Mouse (Mus musculus) midbrain, embryonic 16.5 days (tissue): ENCODE measurements around the gene Psmb11. TPM values are rescaled to one million over a fixed set of nuclear protein-coding genes. Genes with fewer than 3 reads are reported as not detected.
A peak's percentile ranks its signal among the peaks of the same experiment; 100 is the strongest.

Experiments
- ATAC-seq: fragments of 200-750 bp; cut with Nextera tagmentation; 2 replicates; pipeline ENCODE4 v1.8.0; 2017; ENCODE audit warnings: moderate TSS enrichment
- H3K27ac ChIP-seq: fragments of 300-500 bp; sonication (generic); 2 replicates; pipeline ENCODE4 v1.5.1; 2014; ENCODE audit warnings: mild to moderate bottlenecking, low read length, mixed read lengths
- H3K27me3 ChIP-seq: fragments of 300-500 bp; sonication (generic); 2 replicates; pipeline ENCODE4 v1.6.1; 2014; ENCODE audit warnings: low read depth, low read length, mixed read lengths; ENCODE audit not compliant: control insufficient read depth, insufficient read depth
- H3K36me3 ChIP-seq: fragments of 300-500 bp; sonication (generic); 2 replicates; pipeline ENCODE4 v1.6.1; 2014; ENCODE audit warnings: mild to moderate bottlenecking, low read length, moderate library complexity, mixed read lengths; ENCODE audit not compliant: control insufficient read depth, insufficient read depth
- H3K4me1 ChIP-seq: fragments of 300-500 bp; sonication (generic); 2 replicates; pipeline ENCODE4 v1.6.1; 2014; ENCODE audit warnings: mild to moderate bottlenecking, low read length, mixed read lengths; ENCODE audit not compliant: control insufficient read depth, insufficient read depth
- H3K4me2 ChIP-seq: fragments of 300-500 bp; sonication (generic); 2 replicates; pipeline ENCODE4 v1.6.1; 2014; ENCODE audit warnings: mild to moderate bottlenecking, low read length, mixed read lengths
- H3K4me3 ChIP-seq: fragments of 300-500 bp; sonication (generic); 2 replicates; pipeline ENCODE4 v1.5.1; 2014; ENCODE audit warnings: low read depth, mild to moderate bottlenecking, low read length, moderate library complexity, mixed read lengths
- H3K9ac ChIP-seq: fragments of 300-500 bp; sonication (generic); 2 replicates; pipeline ENCODE4 v1.6.1; 2014; ENCODE audit warnings: low read depth, low read length, mixed read lengths
- H3K9me3 ChIP-seq: fragments of 300-500 bp; sonication (generic); replicated peaks from 2 replicates; pipeline ENCODE4 v1.6.1; 2014; ENCODE audit warnings: mild to moderate bottlenecking, low read length, mixed read lengths; ENCODE audit not compliant: control insufficient read depth, poor library complexity, severe bottlenecking
- WGBS: fragments of 180-500 bp; shearing (Covaris S2); extraction: QIAGEN DNeasy Blood & Tissue Kit; methylation state at CpG from one replicate; pipeline ENCODE4 v1.1.7; 2014; 5-methylcytosine and 5-hydroxymethylcytosine counted together
- polyA plus RNA-seq: library from polyadenylated mRNA; unstranded; fragments of >200 nt; fragmentation: Nextera tagmentation; extraction: Ambion mirVana; gene quantifications from 2 replicates; pipeline ENCODE4 v1.2.1, GENCODE M21; 2015

Psmb11 gene
- polyA plus RNA-seq, 1 experiment from 2014 or later = not detected

DNA sequence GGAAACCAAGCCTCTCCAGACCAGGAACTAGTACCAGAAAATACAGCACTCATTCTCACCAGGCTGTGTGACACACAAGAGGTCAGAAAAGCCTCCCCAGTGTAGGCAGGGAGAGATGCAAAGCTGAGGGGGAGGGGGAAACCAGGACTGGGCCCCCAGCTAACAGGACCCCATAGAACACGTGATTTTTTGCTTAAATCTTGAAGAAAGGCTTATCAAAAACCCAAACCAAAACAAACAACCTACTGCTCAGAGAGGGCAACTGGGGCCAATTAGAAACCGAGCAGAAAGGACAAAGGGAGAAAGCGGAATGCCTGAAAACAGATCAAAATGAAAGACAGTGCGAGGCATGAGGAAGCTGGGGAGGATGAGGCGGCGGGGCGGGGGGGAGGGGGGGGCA lies 31.6 kb downstream of the Psmb11 start:
- peaks cover 27% of the 10 kb centered on the region for H3K36me3 ChIP-seq
- peak overlapping the region; percentile 80 for H3K4me2 ChIP-seq
- no peaks in the 10 kb centered on the region for H3K27me3 ChIP-seq
- H3K27ac ChIP-seq = peak overlapping the region; percentile 84
- H3K4me1 ChIP-seq = peaks cover 47% of the 10 kb centered on the region
- H3K9me3 ChIP-seq = no peaks in the 10 kb centered on the region
- H3K9ac ChIP-seq = peak overlapping the region; percentile 76
- peak; percentile 23; the same call in 1 of the 2 replicates for ATAC-seq
- WGBS = 2% methylated on average over 6 of the region's 7 CpGs
- H3K4me3 ChIP-seq = peak overlapping the region; percentile 61

DNA sequence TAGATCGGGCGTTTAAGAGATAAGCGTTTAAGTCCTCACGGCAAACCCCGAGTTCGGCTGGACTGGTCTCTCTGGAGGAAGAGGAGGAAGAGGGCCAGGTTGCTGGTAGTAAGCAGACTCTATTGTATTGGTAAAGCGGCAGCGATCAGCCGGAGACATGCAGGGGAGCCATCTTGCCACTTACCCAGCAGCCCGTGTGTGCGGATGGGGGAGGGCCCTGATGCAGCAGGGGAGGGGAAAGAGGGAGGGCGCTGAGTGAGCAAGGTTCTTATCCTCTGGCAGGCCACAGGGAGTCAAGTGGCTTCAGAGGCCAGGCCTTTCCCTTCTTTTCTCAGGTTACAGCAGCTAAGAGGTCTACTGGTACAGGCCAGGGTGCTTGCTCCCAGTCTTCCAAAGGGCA lies 32.3 kb downstream of the Psmb11 start:
- 2% methylated on average over 11 of the region's 12 CpGs for WGBS
- H3K27me3 ChIP-seq = no peaks in the 10 kb centered on the region
- peak; percentile 86 for ATAC-seq
- H3K4me1 ChIP-seq = peaks cover 45% of the 10 kb centered on the region
- peak overlapping the region; percentile 84 for H3K27ac ChIP-seq
- H3K9ac ChIP-seq = peak overlapping the region; percentile 76
- no peaks in the 10 kb centered on the region for H3K9me3 ChIP-seq
- peak overlapping the region; percentile 80 for H3K4me2 ChIP-seq
- H3K4me3 ChIP-seq = peak overlapping the region; percentile 61
- peaks cover 27% of the 10 kb centered on the region for H3K36me3 ChIP-seq

DNA sequence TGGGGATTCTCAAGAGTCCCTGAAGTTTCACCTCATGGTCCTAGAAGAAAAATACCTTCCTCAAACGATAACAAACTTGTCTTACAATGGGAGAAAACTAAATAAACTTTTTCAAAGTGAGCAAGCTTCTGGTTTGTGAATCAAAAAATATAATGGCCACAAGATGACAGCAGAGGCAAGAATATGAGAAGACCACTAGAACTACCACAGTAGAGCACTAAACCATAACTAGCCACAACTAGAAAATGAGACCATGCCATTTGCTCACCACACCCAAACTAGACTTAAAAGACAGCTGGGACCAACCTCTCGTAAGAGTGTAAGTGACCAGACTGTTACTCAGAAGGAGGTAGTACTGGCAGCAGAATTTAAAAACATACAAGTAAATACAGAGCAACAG lies 38.8 kb downstream of the Psmb11 start:
- ATAC-seq = no peak
- H3K36me3 ChIP-seq = peaks cover 50% of the 10 kb centered on the region
- 90% methylated on average over 2 of the region's 2 CpGs for WGBS
- H3K4me3 ChIP-seq = no peak overlapping the region
- H3K4me1 ChIP-seq = no peaks in the 10 kb centered on the region
- no peak overlapping the region for H3K9ac ChIP-seq
- no peaks in the 10 kb centered on the region for H3K9me3 ChIP-seq
- H3K4me2 ChIP-seq = no peak overlapping the region
- no peaks in the 10 kb centered on the region for H3K27me3 ChIP-seq
- no peak overlapping the region for H3K27ac ChIP-seq

- no peak overlapping the region for H3K27ac ChIP-seq
- H3K9ac ChIP-seq = no peak overlapping the region
- H3K4me3 ChIP-seq = no peak overlapping the region
- H3K4me2 ChIP-seq = no peak overlapping the region
- no peaks in the 10 kb centered on the region for H3K4me1 ChIP-seq
- no peak for ATAC-seq
- H3K9me3 ChIP-seq = no peaks in the 10 kb centered on the region
- peaks cover 47% of the 10 kb centered on the region for H3K36me3 ChIP-seq
- WGBS = 95% methylated on average over 10 of the region's 10 CpGs
- no peaks in the 10 kb centered on the region for H3K27me3 ChIP-seq
These were observed 43.4 kb downstream of the Psmb11 start for GRCm38 (mm10) chr14:54664477-54665222.

- H3K4me3 ChIP-seq = no peak overlapping the region
- H3K27me3 ChIP-seq = no peaks in the 10 kb centered on the region
- no peaks in the 10 kb centered on the region for H3K4me1 ChIP-seq
- 83% methylated on average over 4 of the region's 4 CpGs for WGBS
- H3K9me3 ChIP-seq = no peaks in the 10 kb centered on the region
- peaks cover 24% of the 10 kb centered on the region for H3K36me3 ChIP-seq
- no peak overlapping the region for H3K9ac ChIP-seq
- H3K4me2 ChIP-seq = no peak overlapping the region
- no peak overlapping the region for H3K27ac ChIP-seq
- no peak for ATAC-seq
These were observed 48.1 kb downstream of the Psmb11 start for GRCm38 (mm10) chr14:54669381-54669780.

GRCm38 (mm10) chr14:54674317-54674716 lies 53.1 kb downstream of the Psmb11 start:
- H3K4me2 ChIP-seq = no peak overlapping the region
- no peak overlapping the region for H3K27ac ChIP-seq
- H3K36me3 ChIP-seq = peaks cover 25% of the 10 kb centered on the region
- H3K4me1 ChIP-seq = no peaks in the 10 kb centered on the region
- H3K9ac ChIP-seq = no peak overlapping the region
- 87% methylated on average over 2 of the region's 2 CpGs for WGBS
- H3K9me3 ChIP-seq = no peaks in the 10 kb centered on the region
- no peak overlapping the region for H3K4me3 ChIP-seq
- no peaks in the 10 kb centered on the region for H3K27me3 ChIP-seq
- no peak for ATAC-seq

DNA sequence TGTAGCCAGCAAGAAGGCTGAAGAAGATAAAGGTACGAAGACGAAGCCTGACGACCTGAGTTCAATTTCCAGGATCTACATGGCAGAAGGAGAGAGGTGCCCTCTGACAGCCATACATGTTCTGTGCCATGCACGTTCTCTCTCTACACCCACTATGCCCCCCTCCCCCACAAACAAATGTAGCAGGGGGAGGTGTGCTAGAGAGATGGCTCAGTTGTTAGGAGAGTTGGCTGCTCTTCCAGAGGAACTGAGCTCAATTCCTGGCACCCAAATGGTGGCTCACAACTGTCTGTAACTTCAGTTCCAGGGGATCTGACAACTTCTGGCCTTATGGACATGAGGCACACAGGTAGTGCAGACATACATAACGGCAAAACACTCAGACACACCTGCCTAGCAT lies 55.1 kb downstream of the Psmb11 start:
- ATAC-seq = no peak

DNA sequence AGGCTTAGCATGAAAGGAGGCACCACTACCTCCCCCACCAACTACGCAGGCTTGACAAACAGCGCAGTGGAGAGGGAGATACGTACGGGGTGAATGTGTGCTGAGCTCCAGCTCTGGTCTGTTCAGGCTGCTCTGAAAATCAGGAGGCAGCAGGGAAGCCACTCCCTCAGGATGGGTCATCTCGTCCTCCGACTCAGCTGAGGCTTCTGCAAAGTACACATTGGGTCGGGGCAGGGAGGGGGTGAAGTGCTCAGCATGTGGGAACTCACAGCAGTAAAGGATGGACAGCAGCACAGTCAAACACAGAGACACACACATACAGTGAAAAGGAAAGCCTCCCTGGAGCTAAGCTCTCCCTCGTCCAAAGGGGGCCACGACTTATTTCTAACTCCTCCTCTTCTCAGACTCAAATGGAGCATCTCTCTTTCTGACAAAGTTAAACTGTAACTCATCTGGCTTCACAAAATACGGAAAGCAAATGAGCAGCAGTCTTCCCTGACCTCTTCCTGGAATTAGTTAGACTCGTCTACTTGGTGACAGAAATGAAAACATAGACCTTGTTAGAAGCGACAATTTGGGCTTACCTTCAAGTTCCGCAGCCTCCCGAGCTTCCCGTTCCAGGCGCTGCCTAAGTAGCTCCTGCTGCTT lies 57.5 kb downstream of the Psmb11 start:
- no peaks in the 10 kb centered on the region for H3K27me3 ChIP-seq
- H3K4me3 ChIP-seq = no peak overlapping the region
- peaks cover 26% of the 10 kb centered on the region for H3K36me3 ChIP-seq
- H3K4me1 ChIP-seq = no peaks in the 10 kb centered on the region; the same call in 1 of the 2 replicates
- ATAC-seq = no peak
- H3K27ac ChIP-seq = no peak overlapping the region
- no peak overlapping the region for H3K4me2 ChIP-seq
- H3K9me3 ChIP-seq = no peaks in the 10 kb centered on the region
- H3K9ac ChIP-seq = no peak overlapping the region
- WGBS = 86% methylated on average over 16 of the region's 16 CpGs

More for the DNA sequence above, 55.1 kb downstream of the Psmb11 start:
- Histone ChIP-seq H3K4me3 (no peak overlapping the region), H3K4me2 (no peak overlapping the region), H3K36me3 (peaks cover 26% of the 10 kb centered on the region), H3K4me1 (no peaks in the 10 kb centered on the region), H3K9me3 (no peaks in the 10 kb centered on the region), H3K27ac (no peak overlapping the region), H3K27me3 (no peaks in the 10 kb centered on the region), H3K9ac (no peak overlapping the region)
- WGBS = 91% methylated on average over 5 of the region's 5 CpGs
